Mouse (Mus musculus) thymus, adult 2 months (tissue): ENCODE data around the gene Col13a1. TPM values are rescaled to one million over a fixed set of nuclear protein-coding genes. Genes with fewer than 3 reads are reported as not detected.

Experiments used
- DNase-seq: peaks from one replicate; pipeline ENCODE4 v3.0.0; 2021
- H3K27ac ChIP-seq: fragments of 200-500 bp; 2 replicates; pipeline ENCODE4 v1.5.1; 2012; ENCODE audit warnings: low read length, control low read depth; ENCODE audit not compliant: control insufficient read depth, insufficient read depth
- H3K27me3 ChIP-seq: fragments of 200-500 bp; 2 replicates; pipeline ENCODE4 v1.6.1; 2012; ENCODE audit warnings: mild to moderate bottlenecking, low read length, moderate library complexity, mixed read lengths; ENCODE audit not compliant: control insufficient read depth, insufficient read depth
- H3K36me3 ChIP-seq: fragments of 200-500 bp; 2 replicates; pipeline ENCODE4 v1.6.1; 2012; ENCODE audit warnings: mild to moderate bottlenecking, low read length, moderate library complexity; ENCODE audit not compliant: control insufficient read depth, insufficient read depth
- H3K4me1 ChIP-seq: fragments of 200-500 bp; replicated peaks from 2 replicates; pipeline ENCODE4 v1.6.1; 2012; ENCODE audit warnings: low read length; ENCODE audit not compliant: control insufficient read depth, insufficient read depth
- H3K4me3 ChIP-seq: fragments of 200-500 bp; 2 replicates; pipeline ENCODE4 v1.5.1; 2012; ENCODE audit warnings: mild to moderate bottlenecking, low read length, control low read depth, moderate library complexity; ENCODE audit not compliant: control insufficient read depth, insufficient read depth
- CTCF ChIP-seq: fragments of 200-500 bp; IDR thresholded peaks from 2 replicates; pipeline ENCODE4 v1.5.1; 2012; ENCODE audit warnings: mild to moderate bottlenecking, control low read depth, low read length, moderate library complexity, borderline replicate concordance; ENCODE audit not compliant: control insufficient read depth, poor library complexity, insufficient read depth; ENCODE audit errors: extremely low read depth
- POLR2A ChIP-seq: fragments of 200-500 bp; IDR thresholded peaks from 2 replicates; pipeline ENCODE4 v1.6.1; 2012; ENCODE audit warnings: mild to moderate bottlenecking, low read length, control low read depth, moderate library complexity; ENCODE audit not compliant: control insufficient read depth, poor library complexity, insufficient read depth; ENCODE audit errors: extremely low read depth
- WGBS: fragments of 180-500 bp; shearing (Covaris S2); methylation state at CpG from one replicate; pipeline ENCODE4 v1.1.7; 2018; 5-methylcytosine and 5-hydroxymethylcytosine counted together
- polyA plus RNA-seq: library from polyadenylated mRNA; depleted of rRNA; stranded (reverse); fragments of >200 nt; gene quantifications from 2 replicates; pipeline ENCODE4 v1.2.3, GENCODE M21; 2012

The Col13a1 gene
- polyA plus RNA-seq, 1 experiment = 0.13 TPM

GRCm38 (mm10) chr10:62013190-62013589, 34.3 kb upstream of the Col13a1 start:
- WGBS = 91% methylated on average over 5 of the region's 5 CpGs
- H3K27me3 ChIP-seq = no peaks in the 10 kb centered on the region
- no peak for TF ChIP-seq CTCF
- no peak for TF ChIP-seq POLR2A
- H3K27ac ChIP-seq = no peak overlapping the region
- DNase-seq = no peak
- H3K4me1 ChIP-seq = no peaks in the 10 kb centered on the region
- no peaks in the 10 kb centered on the region for H3K36me3 ChIP-seq
- H3K4me3 ChIP-seq = no peak overlapping the region

GRCm38 (mm10) chr10:62012371-62012770, 33.5 kb upstream of the Col13a1 start:
- 82% methylated on average over 4 of the region's 4 CpGs for WGBS
- Histone ChIP-seq H3K36me3 (no peaks in the 10 kb centered on the region), H3K4me3 (no peak overlapping the region), H3K27ac (no peak overlapping the region), H3K4me1 (no peaks in the 10 kb centered on the region), H3K27me3 (no peaks in the 10 kb centered on the region)
- TF ChIP-seq CTCF = no peak
- no peak for TF ChIP-seq POLR2A
- DNase-seq = no peak

GRCm38 (mm10) chr10:62009981-62010500, 31.1 kb upstream of the Col13a1 start:
- TF ChIP-seq CTCF = no peak
- TF ChIP-seq POLR2A = no peak

GRCm38 (mm10) chr10:62007958-62008357, 29.1 kb upstream of the Col13a1 start:
- DNase-seq = no peak
- no peak overlapping the region for H3K27ac ChIP-seq
- H3K36me3 ChIP-seq = no peaks in the 10 kb centered on the region
- WGBS = 86% methylated on average over 4 of the region's 4 CpGs
- no peaks in the 10 kb centered on the region for H3K4me1 ChIP-seq
- H3K27me3 ChIP-seq = no peaks in the 10 kb centered on the region
- TF ChIP-seq CTCF (no peak), POLR2A (no peak)
- H3K4me3 ChIP-seq = no peak overlapping the region

More at GRCm38 (mm10) chr10:62009981-62010500, 31.1 kb upstream of the Col13a1 start:
- no peak for DNase-seq
- no peaks in the 10 kb centered on the region for H3K27me3 ChIP-seq
- H3K4me3 ChIP-seq = no peak overlapping the region
- no peak overlapping the region for H3K27ac ChIP-seq
- 63% methylated on average over 6 of the region's 6 CpGs for WGBS
- H3K36me3 ChIP-seq = no peaks in the 10 kb centered on the region
- H3K4me1 ChIP-seq = no peaks in the 10 kb centered on the region

GRCm38 (mm10) chr10:62006371-62006770, 27.5 kb upstream of the Col13a1 start:
- no peak for DNase-seq
- 90% methylated on average over 8 of the region's 8 CpGs for WGBS
- no peaks in the 10 kb centered on the region for H3K27me3 ChIP-seq
- no peak overlapping the region for H3K27ac ChIP-seq
- no peak overlapping the region for H3K4me3 ChIP-seq
- TF ChIP-seq POLR2A (no peak), CTCF (no peak)
- no peaks in the 10 kb centered on the region for H3K36me3 ChIP-seq
- no peaks in the 10 kb centered on the region for H3K4me1 ChIP-seq

GRCm38 (mm10) chr10:62000216-62000615, 21.3 kb upstream of the Col13a1 start:
- no peaks in the 10 kb centered on the region for H3K27me3 ChIP-seq
- H3K27ac ChIP-seq = no peak overlapping the region
- 100% methylated on average over 1 of the region's 1 CpGs for WGBS
- no peak for TF ChIP-seq CTCF
- TF ChIP-seq POLR2A = no peak
- H3K36me3 ChIP-seq = no peaks in the 10 kb centered on the region
- DNase-seq = no peak
- H3K4me3 ChIP-seq = no peak overlapping the region
- no peaks in the 10 kb centered on the region for H3K4me1 ChIP-seq

- Histone ChIP-seq H3K36me3 (no peaks in the 10 kb centered on the region), H3K27me3 (no peaks in the 10 kb centered on the region), H3K27ac (no peak overlapping the region), H3K4me3 (no peak overlapping the region), H3K4me1 (no peaks in the 10 kb centered on the region)
- DNase-seq = no peak
- TF ChIP-seq POLR2A (no peak), CTCF (no peak)
- 91% methylated on average over 1 of the region's 1 CpGs for WGBS
These were observed 20.9 kb upstream of the Col13a1 start for GRCm38 (mm10) chr10:61999766-62000165.
